Mouse (Mus musculus): ENCODE data around the gene Crybg3. TPM values are rescaled to one million over a fixed set of nuclear protein-coding genes. Genes with fewer than 3 reads are reported as not detected.

Gene Crybg3
- polyA plus RNA-seq (2012; ENCODE audit: low replicate concordance): 1.1 and 2.4 TPM in 2 replicates

DNA sequence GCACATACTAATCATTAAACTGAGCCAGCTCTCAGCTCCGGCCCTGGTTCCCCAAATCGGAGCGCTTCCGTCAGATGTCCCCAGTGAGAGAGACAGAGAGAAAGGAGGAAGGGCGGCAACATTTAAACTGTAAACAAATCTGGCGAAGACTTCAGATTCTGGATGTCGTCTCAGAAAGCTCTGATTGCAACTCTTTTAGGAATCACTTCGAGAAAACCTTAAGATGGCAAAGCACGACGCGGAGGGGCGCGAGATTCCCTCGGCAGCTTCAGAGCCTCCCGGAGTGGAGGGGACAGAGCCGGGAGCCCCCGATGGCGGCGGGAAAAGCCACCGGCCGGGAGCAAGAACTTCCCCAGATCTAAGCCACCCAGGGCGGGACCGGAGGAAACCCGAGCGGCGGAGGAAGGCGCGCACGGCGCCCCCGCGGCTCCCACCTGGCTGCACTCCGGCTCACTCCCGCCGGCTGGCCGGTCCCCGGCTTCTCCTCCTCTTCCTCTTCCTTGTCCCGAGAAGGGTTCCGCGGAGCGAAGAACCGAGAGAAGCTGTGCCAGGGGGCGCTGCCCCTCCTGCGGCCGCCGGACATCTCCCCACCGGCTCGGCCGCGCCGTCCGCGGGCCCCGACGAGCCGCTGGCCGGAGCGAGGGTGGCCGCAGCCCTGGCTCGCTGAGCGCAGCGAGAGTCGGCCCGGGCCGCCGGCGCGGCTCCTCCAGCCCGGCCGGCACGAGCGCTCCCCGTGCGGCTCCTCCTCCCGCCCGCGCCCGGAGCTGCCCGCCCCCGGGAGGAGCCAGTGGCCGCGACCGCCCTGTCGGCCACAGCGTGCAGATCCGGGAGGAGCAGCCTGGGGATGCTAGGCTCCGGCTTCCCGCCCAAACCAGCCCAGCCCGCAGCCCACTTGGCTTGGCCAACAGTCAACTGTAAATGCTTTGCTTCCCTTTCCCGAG is at the start of gene Crybg3:
Crybg3 (minus strand) TSS at position 669 of the 941 bp plus-strand sequence.

DNA sequence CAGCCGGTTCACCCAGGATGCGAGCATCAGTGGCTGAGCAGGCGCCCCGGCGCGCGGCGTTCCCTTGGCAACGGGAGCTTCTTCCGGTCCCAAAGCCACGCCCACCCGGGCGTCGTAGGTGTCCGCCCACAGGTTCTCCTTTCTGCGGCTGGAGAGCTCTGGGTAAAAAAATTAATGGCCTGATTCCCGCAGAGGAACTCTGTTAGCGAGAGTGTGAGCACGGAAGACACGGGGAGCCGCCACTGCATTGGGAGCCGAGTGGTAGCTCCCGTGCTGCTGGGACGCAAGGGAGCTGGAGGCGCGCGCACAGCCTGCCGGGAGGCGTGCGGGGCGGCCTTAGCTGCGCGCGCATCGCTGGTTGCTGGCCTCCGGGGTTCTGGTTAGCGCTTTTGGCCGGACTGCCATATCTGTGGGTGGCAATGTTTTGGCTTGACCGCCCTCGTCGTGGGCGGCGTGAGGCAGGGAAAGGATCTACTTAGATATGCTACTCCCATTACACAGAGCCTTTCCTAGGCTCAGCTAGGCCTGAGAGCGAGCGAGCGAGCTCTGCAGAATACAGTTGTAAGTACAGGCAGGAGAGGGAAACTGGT is 38.4 kb upstream of the Crybg3 start, which contains the start of gene Arl6:
Arl6 (minus strand) TSS at position 290 of the 590 bp plus-strand sequence.

DNA sequence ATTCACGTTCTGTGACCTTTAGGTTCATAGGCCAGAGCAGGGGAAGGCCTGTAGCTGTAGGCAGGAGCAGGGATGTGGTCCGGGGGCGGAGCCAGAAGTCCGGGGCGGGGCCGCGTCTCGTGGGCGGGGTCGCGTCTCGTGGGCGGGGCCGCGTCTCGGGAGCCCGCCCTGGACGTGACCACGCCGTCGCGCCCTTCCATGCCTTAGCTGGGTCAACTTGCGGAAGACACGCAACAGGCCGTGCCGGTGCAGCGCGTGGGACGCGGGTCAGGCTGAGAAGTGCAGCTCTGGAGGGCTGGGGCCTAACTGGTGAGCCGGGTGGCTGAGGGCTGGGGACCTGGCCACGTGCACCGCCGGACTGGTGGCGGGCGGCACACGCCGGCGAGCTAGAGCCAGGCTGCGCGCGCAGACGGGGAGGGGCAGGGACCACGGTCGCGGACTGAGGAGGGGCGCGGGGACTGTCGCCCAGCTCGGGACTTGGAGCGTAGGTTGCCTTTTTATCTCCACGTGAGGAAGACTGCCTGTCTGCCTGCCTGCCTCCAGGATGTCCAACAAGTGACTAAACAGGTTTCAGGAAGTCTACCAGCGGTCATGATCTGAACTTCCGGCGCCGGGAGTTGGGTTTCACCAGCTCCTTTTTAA is 129.0 kb downstream of the Crybg3 start, which contains the start of gene Riox2:
Riox2 (plus strand) TSS at position 139 of the 642 bp plus-strand sequence.

Other genes starting within 250 kb of the Crybg3 start
- gene Olfr209, start 237.0 kb downstream of the Crybg3 start, polyA plus RNA-seq (2012; ENCODE audit: low replicate concordance): not detected in 2 replicates
- not detected in 2 replicates for gene Gabrr3, start 193.6 kb downstream of the Crybg3 start, polyA plus RNA-seq (2012; ENCODE audit: low replicate concordance)
- gene Riox2, start 129.2 kb downstream of the Crybg3 start, polyA plus RNA-seq (2012; ENCODE audit: low replicate concordance): 4.0 and 4.1 TPM in 2 replicates
- gene Arl6, start 38.4 kb upstream of the Crybg3 start, polyA plus RNA-seq (2012; ENCODE audit: low replicate concordance): 0.33 and 0.66 TPM in 2 replicates

Measured in hematopoietic multipotent progenitor cell, adult 10-12 weeks (in vitro differentiated cells).